ENCODE assay signal across 8 mouse cellular contexts in the genomic region with DNA sequence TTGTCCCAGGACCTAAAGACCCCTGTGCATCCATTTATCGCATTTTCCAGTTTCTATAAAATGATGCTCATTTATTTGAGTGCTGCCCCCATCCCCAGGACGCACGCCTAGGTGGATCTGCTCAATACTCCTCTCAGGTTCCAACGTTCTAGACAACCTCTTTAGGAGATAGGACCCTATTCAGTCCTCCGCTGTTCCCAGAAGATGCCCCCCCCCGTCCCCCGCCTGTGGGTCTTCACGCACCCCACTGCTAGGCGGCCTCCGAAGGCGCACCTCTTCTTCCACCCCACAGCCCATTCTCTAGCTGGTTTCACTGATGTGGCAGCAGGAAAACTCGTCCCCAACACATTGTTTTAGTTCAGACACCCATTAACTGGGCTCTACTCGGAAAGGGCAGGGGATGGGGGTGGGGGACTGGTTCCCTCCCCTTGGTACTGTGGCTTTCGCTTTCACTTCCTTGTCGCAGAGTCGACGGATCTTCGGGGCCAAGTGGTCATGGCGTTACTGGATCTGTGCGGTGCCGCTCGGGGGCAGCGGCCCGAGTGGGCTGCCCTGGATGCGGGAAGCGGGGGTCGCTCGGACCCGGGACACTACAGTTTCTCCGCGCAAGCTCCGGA. TPM values are rescaled to one million over a fixed set of nuclear protein-coding genes. Genes with fewer than 3 reads are reported as not detected.
DNase-seq lines count a peak whose midpoint lies in the region; ATAC-seq lines count a peak whose summit lies in the region.

No protein-coding gene starts in this region.

- peak overlapping the region; percentile 73 for H3K4me2 ChIP-seq in forebrain, embryonic 16.5 days (ENCODE audit: low read length)
- H3K4me2 ChIP-seq in hindbrain, embryonic 15.5 days: peak overlapping the region; percentile 91
- H3K4me2 ChIP-seq in liver, embryonic 11.5 days: peak overlapping the region; percentile 63

- H3K4me3 ChIP-seq in forebrain, embryonic 16.5 days (replicated peaks; ENCODE audit: low read length): peak overlapping the region; percentile 44
- H3K4me3 ChIP-seq in hindbrain, embryonic 15.5 days: peak overlapping the region; percentile 47
- peak overlapping the region; percentile 46 for H3K4me3 ChIP-seq in liver, embryonic 11.5 days (ENCODE audit: low read depth, low read length)

- peak; percentile 34 for ATAC-seq in forebrain, embryonic 16.5 days
- ATAC-seq in hindbrain, embryonic 15.5 days (ENCODE audit: low FRiP score, low read depth): 0 out of 2 replicates have a peak, but pooled peaks have one; percentile 17
- ATAC-seq in liver, embryonic 11.5 days (replicated peaks; ENCODE audit: low FRiP score): no peak
- ATAC-seq in monocyte, adult 5-6 weeks (replicated peaks; ENCODE audit: insufficient number of reproducible peaks, low FRiP score, low TSS enrichment, poor library complexity, severe bottlenecking): peak; percentile 72

- WGBS in forebrain, embryonic 16.5 days: 2% methylated on average over 32 of the region's 32 CpGs
- WGBS in hindbrain, embryonic 15.5 days: 3% methylated on average over 32 of the region's 32 CpGs
- WGBS in liver, embryonic 11.5 days: 2% methylated on average over 32 of the region's 32 CpGs

- H3K4me1 ChIP-seq in forebrain, embryonic 16.5 days (replicated peaks; ENCODE audit: control insufficient read depth, insufficient read depth, low read length): peaks cover 15% of the 10 kb centered on the region
- peaks cover 19% of the 10 kb centered on the region for H3K4me1 ChIP-seq in hindbrain, embryonic 15.5 days (replicated peaks)
- peaks cover 11% of the 10 kb centered on the region for H3K4me1 ChIP-seq in liver, embryonic 11.5 days (replicated peaks; ENCODE audit: control insufficient read depth, insufficient read depth, low read length)

- H3K36me3 ChIP-seq in forebrain, embryonic 16.5 days (ENCODE audit: control insufficient read depth, insufficient read depth): no peaks in the 10 kb centered on the region
- H3K36me3 ChIP-seq in hindbrain, embryonic 15.5 days: no peaks in the 10 kb centered on the region
- no peaks in the 10 kb centered on the region for H3K36me3 ChIP-seq in liver, embryonic 11.5 days (ENCODE audit: control insufficient read depth, insufficient read depth, low read length)

- H3K27ac ChIP-seq in forebrain, embryonic 16.5 days (ENCODE audit: low read length): no peak overlapping the region
- no peak overlapping the region for H3K27ac ChIP-seq in hindbrain, embryonic 15.5 days (replicated peaks)
- H3K27ac ChIP-seq in liver, embryonic 11.5 days (ENCODE audit: low read depth, low read length): no peak overlapping the region

- peak; percentile 39 to 46 for DNase-seq in urinary bladder, adult 18-20 months (ENCODE audit: low spot score in 2 of 2)
- no peak for DNase-seq in urinary bladder, postnatal 4 days (ENCODE audit: low spot score in 2 of 2)
- no peak for DNase-seq in liver, embryonic 11.5 days (ENCODE audit: low spot score)
- peak; percentile 76 for DNase-seq in thymus, postnatal 4 days
- DNase-seq in c-Kit-positive CD71-positive TER-119-positive erythroid progenitor cells, embryonic 14.5 days (ENCODE audit: low spot score): no peak

- H3K27me3 ChIP-seq in forebrain, embryonic 16.5 days (replicated peaks; ENCODE audit: control insufficient read depth, insufficient read depth, low read length): peaks cover 47% of the 10 kb centered on the region
- H3K27me3 ChIP-seq in hindbrain, embryonic 15.5 days: peaks cover 62% of the 10 kb centered on the region
- H3K27me3 ChIP-seq in liver, embryonic 11.5 days (replicated peaks; ENCODE audit: control insufficient read depth, insufficient read depth, low read length): peaks cover 73% of the 10 kb centered on the region

- H3K9me3 ChIP-seq in forebrain, embryonic 16.5 days (ENCODE audit: control insufficient read depth, low read length): no peaks in the 10 kb centered on the region
- no peaks in the 10 kb centered on the region for H3K9me3 ChIP-seq in hindbrain, embryonic 15.5 days
- no peaks in the 10 kb centered on the region for H3K9me3 ChIP-seq in liver, embryonic 11.5 days (ENCODE audit: control insufficient read depth, low read length)

- H3K9ac ChIP-seq in forebrain, embryonic 16.5 days (replicated peaks; ENCODE audit: low read depth, low read length): peak overlapping the region; percentile 46
- H3K9ac ChIP-seq in hindbrain, embryonic 15.5 days: peak overlapping the region; percentile 44; the same call in 1 of the 2 replicates
- H3K9ac ChIP-seq in liver, embryonic 11.5 days (ENCODE audit: low read depth, low read length): peak overlapping the region; percentile 37; the same call in 1 of the 2 replicates

RNA-seq across cellular contexts. Expression of gene Psmb8, which starts 0.5 kb away (rescaled TPM):
- polyA plus RNA-seq in forebrain, embryonic 16.5 days (2015; fragmentation: Nextera tagmentation; extraction: Ambion mirVana): 1.5 and 2.5 TPM in 2 replicates
- 3.3 and 5.7 TPM in 2 replicates for polyA plus RNA-seq in hindbrain, embryonic 15.5 days (2015; fragmentation: Nextera tagmentation; extraction: Ambion mirVana)
- 8.4 and 10.3 TPM in 2 replicates for polyA plus RNA-seq in liver, embryonic 11.5 days (2014; fragmentation: Nextera tagmentation; extraction: Ambion mirVana)
- total RNA-seq in monocyte, adult 5-6 weeks (2017): 387 to 472 TPM (median 466 TPM) in 3 replicates

RNA-seq across cellular contexts. Expression of gene Tap2, which starts 5.3 kb away (rescaled TPM):
- polyA plus RNA-seq in forebrain, embryonic 16.5 days (2015; fragmentation: Nextera tagmentation; extraction: Ambion mirVana): 1.6 and 2.6 TPM in 2 replicates
- 2.2 and 2.3 TPM in 2 replicates for polyA plus RNA-seq in hindbrain, embryonic 15.5 days (2015; fragmentation: Nextera tagmentation; extraction: Ambion mirVana)
- polyA plus RNA-seq in liver, embryonic 11.5 days (2014; fragmentation: Nextera tagmentation; extraction: Ambion mirVana): 6.6 and 7.4 TPM in 2 replicates
- 87.6 to 119 TPM (median 96.6 TPM) in 3 replicates for total RNA-seq in monocyte, adult 5-6 weeks (2017)

RNA-seq across cellular contexts. Expression of gene Psmb9, which starts 10.4 kb away (rescaled TPM):
- polyA plus RNA-seq in forebrain, embryonic 16.5 days (2015; fragmentation: Nextera tagmentation; extraction: Ambion mirVana): 0.43 and 1.5 TPM in 2 replicates
- 1.4 and 2.4 TPM in 2 replicates for polyA plus RNA-seq in hindbrain, embryonic 15.5 days (2015; fragmentation: Nextera tagmentation; extraction: Ambion mirVana)
- 2.3 and 4.0 TPM in 2 replicates for polyA plus RNA-seq in liver, embryonic 11.5 days (2014; fragmentation: Nextera tagmentation; extraction: Ambion mirVana)
- 119 to 198 TPM (median 134 TPM) in 3 replicates for total RNA-seq in monocyte, adult 5-6 weeks (2017)

RNA-seq across cellular contexts. Expression of gene Tap1, which starts 10.7 kb away (rescaled TPM):
- polyA plus RNA-seq in forebrain, embryonic 16.5 days (2015; fragmentation: Nextera tagmentation; extraction: Ambion mirVana): 1.9 and 2.6 TPM in 2 replicates
- 3.0 and 3.7 TPM in 2 replicates for polyA plus RNA-seq in hindbrain, embryonic 15.5 days (2015; fragmentation: Nextera tagmentation; extraction: Ambion mirVana)
- polyA plus RNA-seq in liver, embryonic 11.5 days (2014; fragmentation: Nextera tagmentation; extraction: Ambion mirVana): 1.5 and 1.8 TPM in 2 replicates
- total RNA-seq in monocyte, adult 5-6 weeks (2017): 145 to 195 TPM (median 175 TPM) in 3 replicates

RNA-seq across cellular contexts. Expression of gene H2-Ob, which starts 40.7 kb away (rescaled TPM):
- polyA plus RNA-seq in forebrain, embryonic 16.5 days (2015; fragmentation: Nextera tagmentation; extraction: Ambion mirVana): 0.15 and 0.28 TPM in 2 replicates
- 0.20 and 0.21 TPM in 2 replicates for polyA plus RNA-seq in hindbrain, embryonic 15.5 days (2015; fragmentation: Nextera tagmentation; extraction: Ambion mirVana)
- polyA plus RNA-seq in liver, embryonic 11.5 days (2014; fragmentation: Nextera tagmentation; extraction: Ambion mirVana): not detected in 2 replicates
- total RNA-seq in monocyte, adult 5-6 weeks (2017): 59.1 to 84.6 TPM (median 63.2 TPM) in 3 replicates

Comparison
In these comparisons a context has a peak if more than half of its experiments do, and no peak if none do; other contexts are left out.
1. DNase-seq: peak in urinary bladder, adult 18-20 months (2 of 2) and thymus, postnatal 4 days (single experiment); none in urinary bladder, postnatal 4 days (0 of 2), liver, embryonic 11.5 days (single experiment) and c-Kit-positive CD71-positive TER-119-positive erythroid progenitor cells, embryonic 14.5 days (single experiment).
2. Peak in every context shown above with its lines, with median percentiles within 50 percentile points of each other: H3K4me2 ChIP-seq, H3K4me3 ChIP-seq and H3K9ac ChIP-seq.